Mouse (Mus musculus): ENCODE data around the gene Fbrsl1. TPM values are rescaled to one million over a fixed set of nuclear protein-coding genes. Genes with fewer than 3 reads are reported as not detected.

Fbrsl1 gene
- 19.7 and 23.9 TPM in 2 replicates for polyA plus RNA-seq (2015; fragmentation: Nextera tagmentation; extraction: Ambion mirVana)

GRCm38 (mm10) chr5:110448436-110449134, at the start of gene Fbrsl1:
Gene Fbrsl1 (minus strand): TSS chr5:110448503.
- peak within 1 kb of the TSS; percentile 64 for H3K4me3 ChIP-seq (replicated peaks; ENCODE audit: low read length)
- H3K9me3 ChIP-seq (ENCODE audit: control insufficient read depth, low read length), result no peaks in the 10 kb centered on the region
- peaks cover 23% of the 10 kb centered on the region for H3K4me1 ChIP-seq (replicated peaks; ENCODE audit: control insufficient read depth, insufficient read depth, low read length)
- 1% methylated on average over 38 of the region's 46 CpGs for WGBS
- peak; percentile 94 for ATAC-seq
- H3K36me3 ChIP-seq (ENCODE audit: control insufficient read depth, insufficient read depth), result no peaks in the 10 kb centered on the region
- peak within 1 kb of the TSS; percentile 92 for H3K4me2 ChIP-seq (ENCODE audit: low read length)
- 0 out of 2 replicates have a peak, but pooled peaks cover 3% of the 10 kb centered on the region for H3K27me3 ChIP-seq (replicated peaks; ENCODE audit: control insufficient read depth, insufficient read depth, low read length)
- H3K9ac ChIP-seq (replicated peaks; ENCODE audit: low read depth, low read length), result peak within 1 kb of the TSS; percentile 73
- H3K27ac ChIP-seq (ENCODE audit: low read length), result no peak within 1 kb of the TSS

GRCm38 (mm10) chr5:110498071-110498470, 49.8 kb upstream of the Fbrsl1 start:
- Histone ChIP-seq H3K27me3 (replicated peaks; ENCODE audit: control insufficient read depth, insufficient read depth, low read length) (no peaks in the 10 kb centered on the region), H3K4me2 (ENCODE audit: low read length) (no peak overlapping the region), H3K4me1 (replicated peaks; ENCODE audit: control insufficient read depth, insufficient read depth, low read length) (peaks cover 7% of the 10 kb centered on the region), H3K9me3 (ENCODE audit: control insufficient read depth, low read length) (no peaks in the 10 kb centered on the region), H3K36me3 (ENCODE audit: control insufficient read depth, insufficient read depth) (no peaks in the 10 kb centered on the region), H3K27ac (ENCODE audit: low read length) (no peak overlapping the region), H3K9ac (replicated peaks; ENCODE audit: low read depth, low read length) (no peak overlapping the region), H3K4me3 (replicated peaks; ENCODE audit: low read length) (no peak overlapping the region)
- WGBS, result 82% methylated on average over 10 of the region's 10 CpGs
- no peak for ATAC-seq

- ATAC-seq, result no peak
- 80% methylated on average over 5 of the region's 5 CpGs for WGBS
- no peak overlapping the region for H3K4me3 ChIP-seq (replicated peaks; ENCODE audit: low read length)
These were observed 49.3 kb upstream of the Fbrsl1 start for GRCm38 (mm10) chr5:110497556-110497955.

GRCm38 (mm10) chr5:110495051-110495450, 46.7 kb upstream of the Fbrsl1 start:
- Histone ChIP-seq H3K36me3 (ENCODE audit: control insufficient read depth, insufficient read depth) (no peaks in the 10 kb centered on the region), H3K9ac (replicated peaks; ENCODE audit: low read depth, low read length) (no peak overlapping the region), H3K27me3 (replicated peaks; ENCODE audit: control insufficient read depth, insufficient read depth, low read length) (no peaks in the 10 kb centered on the region), H3K4me1 (replicated peaks; ENCODE audit: control insufficient read depth, insufficient read depth, low read length) (peaks cover 7% of the 10 kb centered on the region), H3K4me3 (replicated peaks; ENCODE audit: low read length) (no peak overlapping the region), H3K9me3 (ENCODE audit: control insufficient read depth, low read length) (no peaks in the 10 kb centered on the region), H3K27ac (ENCODE audit: low read length) (no peak overlapping the region), H3K4me2 (ENCODE audit: low read length) (no peak overlapping the region)
- WGBS, result 71% methylated on average over 6 of the region's 6 CpGs
- no peak for ATAC-seq

More at GRCm38 (mm10) chr5:110497556-110497955, 49.3 kb upstream of the Fbrsl1 start:
- Histone ChIP-seq H3K27ac (ENCODE audit: low read length) (no peak overlapping the region), H3K9ac (replicated peaks; ENCODE audit: low read depth, low read length) (no peak overlapping the region), H3K27me3 (replicated peaks; ENCODE audit: control insufficient read depth, insufficient read depth, low read length) (no peaks in the 10 kb centered on the region), H3K36me3 (ENCODE audit: control insufficient read depth, insufficient read depth) (no peaks in the 10 kb centered on the region), H3K4me2 (ENCODE audit: low read length) (no peak overlapping the region), H3K9me3 (ENCODE audit: control insufficient read depth, low read length) (no peaks in the 10 kb centered on the region), H3K4me1 (replicated peaks; ENCODE audit: control insufficient read depth, insufficient read depth, low read length) (peaks cover 7% of the 10 kb centered on the region)

GRCm38 (mm10) chr5:110494396-110494795, 46.1 kb upstream of the Fbrsl1 start:
- ATAC-seq, result 0 out of 2 replicates have a peak, but pooled peaks have one; percentile 6
- no peaks in the 10 kb centered on the region for H3K9me3 ChIP-seq (ENCODE audit: control insufficient read depth, low read length)
- H3K4me3 ChIP-seq (replicated peaks; ENCODE audit: low read length), result no peak overlapping the region
- no peaks in the 10 kb centered on the region for H3K36me3 ChIP-seq (ENCODE audit: control insufficient read depth, insufficient read depth)
- 35% methylated on average over 4 of the region's 4 CpGs for WGBS
- no peak overlapping the region for H3K27ac ChIP-seq (ENCODE audit: low read length)
- peaks cover 7% of the 10 kb centered on the region for H3K4me1 ChIP-seq (replicated peaks; ENCODE audit: control insufficient read depth, insufficient read depth, low read length)
- H3K9ac ChIP-seq (replicated peaks; ENCODE audit: low read depth, low read length), result peak overlapping the region; percentile 29; the same call in 1 of the 2 replicates
- H3K4me2 ChIP-seq (ENCODE audit: low read length), result no peak overlapping the region
- no peaks in the 10 kb centered on the region for H3K27me3 ChIP-seq (replicated peaks; ENCODE audit: control insufficient read depth, insufficient read depth, low read length)

GRCm38 (mm10) chr5:110493785-110494184, 45.5 kb upstream of the Fbrsl1 start:
- H3K27ac ChIP-seq (ENCODE audit: low read length), result no peak overlapping the region
- ATAC-seq, result peak; percentile 88
- H3K4me1 ChIP-seq (replicated peaks; ENCODE audit: control insufficient read depth, insufficient read depth, low read length), result peaks cover 7% of the 10 kb centered on the region
- no peaks in the 10 kb centered on the region for H3K36me3 ChIP-seq (ENCODE audit: control insufficient read depth, insufficient read depth)
- WGBS, result 3% methylated on average over 4 of the region's 4 CpGs
- no peaks in the 10 kb centered on the region for H3K9me3 ChIP-seq (ENCODE audit: control insufficient read depth, low read length)
- no peak overlapping the region for H3K4me3 ChIP-seq (replicated peaks; ENCODE audit: low read length)
- H3K9ac ChIP-seq (replicated peaks; ENCODE audit: low read depth, low read length), result peak overlapping the region; percentile 29; the same call in 1 of the 2 replicates
- H3K4me2 ChIP-seq (ENCODE audit: low read length), result no peak overlapping the region
- no peaks in the 10 kb centered on the region for H3K27me3 ChIP-seq (replicated peaks; ENCODE audit: control insufficient read depth, insufficient read depth, low read length)

- no peak overlapping the region for H3K9ac ChIP-seq (replicated peaks; ENCODE audit: low read depth, low read length)
- no peaks in the 10 kb centered on the region for H3K27me3 ChIP-seq (replicated peaks; ENCODE audit: control insufficient read depth, insufficient read depth, low read length)
- 48% methylated on average over 4 of the region's 4 CpGs for WGBS
- H3K27ac ChIP-seq (ENCODE audit: low read length), result no peak overlapping the region
- no peaks in the 10 kb centered on the region for H3K36me3 ChIP-seq (ENCODE audit: control insufficient read depth, insufficient read depth)
- H3K4me2 ChIP-seq (ENCODE audit: low read length), result no peak overlapping the region
- H3K4me1 ChIP-seq (replicated peaks; ENCODE audit: control insufficient read depth, insufficient read depth, low read length), result peaks cover 16% of the 10 kb centered on the region
- H3K9me3 ChIP-seq (ENCODE audit: control insufficient read depth, low read length), result no peaks in the 10 kb centered on the region
- no peak overlapping the region for H3K4me3 ChIP-seq (replicated peaks; ENCODE audit: low read length)
- no peak for ATAC-seq
These were observed 41.3 kb upstream of the Fbrsl1 start for GRCm38 (mm10) chr5:110489639-110490038.

GRCm38 (mm10) chr5:110487943-110488342, 39.6 kb upstream of the Fbrsl1 start:
- Histone ChIP-seq H3K4me3 (replicated peaks; ENCODE audit: low read length) (no peak overlapping the region), H3K27ac (ENCODE audit: low read length) (no peak overlapping the region), H3K27me3 (replicated peaks; ENCODE audit: control insufficient read depth, insufficient read depth, low read length) (no peaks in the 10 kb centered on the region), H3K36me3 (ENCODE audit: control insufficient read depth, insufficient read depth) (no peaks in the 10 kb centered on the region), H3K9me3 (ENCODE audit: control insufficient read depth, low read length) (no peaks in the 10 kb centered on the region), H3K4me2 (ENCODE audit: low read length) (no peak overlapping the region), H3K4me1 (replicated peaks; ENCODE audit: control insufficient read depth, insufficient read depth, low read length) (peaks cover 9% of the 10 kb centered on the region), H3K9ac (replicated peaks; ENCODE audit: low read depth, low read length) (no peak overlapping the region)
- no peak for ATAC-seq
- 41% methylated on average over 1 of the region's 1 CpGs for WGBS

- Histone ChIP-seq H3K36me3 (ENCODE audit: control insufficient read depth, insufficient read depth) (no peaks in the 10 kb centered on the region), H3K27me3 (replicated peaks; ENCODE audit: control insufficient read depth, insufficient read depth, low read length) (peaks cover under 1% of the 10 kb centered on the region; the same call in 1 of the 2 replicates), H3K4me2 (ENCODE audit: low read length) (no peak overlapping the region), H3K4me1 (replicated peaks; ENCODE audit: control insufficient read depth, insufficient read depth, low read length) (peaks cover 9% of the 10 kb centered on the region), H3K27ac (ENCODE audit: low read length) (no peak overlapping the region), H3K4me3 (replicated peaks; ENCODE audit: low read length) (no peak overlapping the region), H3K9me3 (ENCODE audit: control insufficient read depth, low read length) (no peaks in the 10 kb centered on the region), H3K9ac (replicated peaks; ENCODE audit: low read depth, low read length) (0 out of 2 replicates have a peak overlapping the region, but pooled peaks have one; percentile 6)
- 10% methylated on average over 5 of the region's 5 CpGs for WGBS
- ATAC-seq, result peak; percentile 84
These were observed 38.5 kb upstream of the Fbrsl1 start for GRCm38 (mm10) chr5:110486674-110487334.

Measured in forebrain, embryonic 16.5 days (tissue).